Mouse (Mus musculus): ENCODE results near the gene Klf3.
"Not testable (repeated sequence)": the region's sequence is repeated elsewhere in the genome, so short reads cannot be mapped to it uniquely, and the experiment has no call there.

Gene Klf3

DNA sequence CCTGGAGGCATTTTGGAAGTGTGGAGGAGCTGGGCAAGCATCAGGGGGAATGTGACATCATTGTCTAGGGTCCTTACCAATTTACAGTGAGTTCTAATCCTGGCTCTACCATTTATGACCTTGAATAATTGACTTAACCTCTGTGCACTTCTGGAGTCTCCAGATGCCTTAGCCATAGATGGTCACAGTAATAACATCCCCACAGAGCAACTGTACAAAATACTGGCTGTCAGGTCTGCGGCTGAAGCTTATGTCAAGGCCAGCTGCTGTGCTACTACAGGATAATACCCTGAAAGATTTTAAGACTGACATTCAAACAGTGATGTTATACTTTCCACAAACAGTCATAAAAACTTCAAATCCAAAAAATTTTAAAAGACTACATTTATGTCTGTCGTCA, 75.3 kb downstream of the Klf3 start:
- DNase-seq (ENCODE audit: low spot score), result no peak

DNA sequence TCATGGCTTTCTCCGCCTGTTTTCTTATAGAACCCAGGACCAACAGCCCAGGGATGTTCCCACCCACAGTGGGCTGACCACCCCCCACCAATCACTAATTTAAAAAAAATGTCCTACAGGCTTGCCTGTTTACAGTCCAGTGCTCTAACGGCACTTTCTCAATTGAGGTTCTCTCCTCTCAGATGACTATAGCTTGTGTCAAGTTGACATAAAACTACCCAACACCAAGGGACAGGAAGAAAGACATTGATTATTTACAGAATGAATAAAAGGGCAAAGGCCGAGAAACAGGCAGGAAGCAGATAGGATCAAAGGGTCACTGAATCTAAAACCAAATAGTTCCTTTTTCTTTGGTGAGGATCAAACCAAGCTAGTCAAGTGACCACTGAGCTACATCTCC, 76.1 kb downstream of the Klf3 start:
- DNase-seq (ENCODE audit: low spot score), result no peak

DNA sequence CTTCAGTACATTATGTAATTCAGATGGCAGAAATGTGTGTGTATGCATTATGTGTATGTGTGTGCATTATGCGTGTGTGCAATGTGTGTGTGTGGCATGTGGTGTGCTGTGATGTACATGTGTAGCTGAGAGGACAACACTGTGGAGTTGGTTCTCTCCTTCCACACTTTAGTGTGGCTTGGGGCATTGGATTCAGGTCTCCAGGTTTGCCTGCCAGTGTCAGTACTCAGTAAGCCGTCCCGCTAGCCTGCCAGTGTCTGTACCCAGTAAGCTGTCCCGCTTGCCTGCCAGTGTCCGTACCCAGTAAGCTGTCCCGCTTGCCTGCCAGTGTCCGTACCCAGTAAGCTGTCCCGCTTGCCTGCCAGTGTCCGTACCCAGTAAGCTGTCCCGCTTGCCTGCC, 78.4 kb downstream of the Klf3 start:
- DNase-seq (ENCODE audit: low spot score), result not testable (repeated sequence)

DNA sequence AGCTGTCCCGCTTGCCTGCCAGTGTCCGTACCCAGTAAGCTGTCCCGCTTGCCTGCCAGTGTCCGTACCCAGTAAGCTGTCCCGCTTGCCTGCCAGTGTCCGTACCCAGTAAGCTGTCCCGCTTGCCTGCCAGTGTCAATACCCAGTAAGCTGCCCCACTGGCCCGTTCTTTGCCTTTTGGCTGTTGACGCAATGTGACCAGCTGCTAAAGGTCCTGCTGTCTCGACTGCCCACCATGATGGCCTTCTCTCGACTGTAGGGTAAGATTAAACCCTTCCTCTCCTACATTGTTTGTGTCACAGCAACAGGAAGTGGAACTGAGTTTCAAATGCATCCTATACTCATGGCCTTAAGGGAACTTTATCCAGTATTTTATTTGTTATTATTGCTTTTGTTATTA, 78.8 kb downstream of the Klf3 start:
- DNase-seq (ENCODE audit: low spot score), result not testable (repeated sequence)
